Comparison of ENCODE assay signal across 9 mouse cellular contexts in the genomic region with DNA sequence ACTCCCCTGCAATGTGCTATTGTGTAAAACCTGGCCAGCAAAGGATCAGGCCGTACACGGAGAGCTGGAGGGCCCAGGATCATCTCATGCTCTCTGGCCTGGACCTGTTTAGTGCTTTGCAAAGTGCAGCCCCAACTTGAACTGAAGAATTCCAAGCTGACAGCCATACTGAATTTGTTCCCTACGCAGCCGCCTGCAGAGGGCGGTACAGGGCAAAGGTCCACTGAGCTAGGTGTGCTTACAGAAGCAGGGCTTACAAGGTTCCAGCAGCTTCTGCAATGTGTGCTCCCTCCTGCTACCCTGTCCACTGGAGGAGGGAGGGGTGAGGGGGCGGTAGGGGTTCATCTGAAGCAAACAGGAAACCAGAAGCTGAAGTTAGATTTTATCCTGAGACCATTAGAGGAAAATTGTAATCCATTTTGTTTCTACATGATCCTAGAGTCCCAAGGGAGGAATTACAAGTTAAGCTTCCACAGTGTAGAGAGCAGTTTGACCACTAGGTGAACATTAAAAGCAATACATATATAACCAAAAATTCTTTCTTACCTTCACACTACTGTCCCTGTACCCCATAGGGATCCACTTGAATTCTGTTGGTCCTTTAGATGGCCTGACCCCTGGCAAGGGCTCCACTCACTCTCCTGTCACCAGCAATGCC. TPM values are rescaled to one million over a fixed set of nuclear protein-coding genes. Genes with fewer than 3 reads are reported as not detected.
A peak's percentile ranks its signal among the peaks of the same experiment; 100 is the strongest.
DNase-seq lines count a peak whose midpoint lies in the region; ATAC-seq and TF ChIP-seq lines count a peak whose summit lies in the region.
"Not testable (repeated sequence)": the region's sequence is repeated elsewhere in the genome, so short reads cannot be mapped to it uniquely, and the experiment has no call there.
"Had no signal": no experiment of that assay in that cellular context is flagged by ENCODE, and none has a peak within 500 bp of the region (broad histone marks: within the 10 kb centered on the region; RNA-seq: fewer than 3 reads in every experiment).

No protein-coding gene starts in this region.

- not testable (repeated sequence) for H3K9ac ChIP-seq in intestine, postnatal 0 days (ENCODE audit: low read depth, low read length)

- DNase-seq in adrenal gland, adult 18-20 months (ENCODE audit: low spot score in 2 of 2), result peak; percentile 59 to 68
- peak; percentile 58 to 61 for DNase-seq in gastrocnemius, postnatal 36 days
- peak; percentile 37 to 51 for DNase-seq in left cerebral cortex, postnatal 14 days (ENCODE audit: low spot score in 2 of 2)
- DNase-seq in midbrain, embryonic 10.5 days (ENCODE audit: low spot score), result peak; percentile 40
- peak in 1 of 2 experiments; percentile 11 for DNase-seq in spleen, adult 2 months (ENCODE audit: low read depth in 1 of 2, low spot score in 2 of 2)

- not testable (repeated sequence) for H3K27ac ChIP-seq in cortical plate, adult 2 months (ENCODE audit: insufficient read depth, low read length); intestine, postnatal 0 days (ENCODE audit: low read depth, low read length); midbrain, embryonic 10.5 days (replicated peaks); spleen, adult 2 months (ENCODE audit: insufficient read depth, low read length)

- H3K27me3 ChIP-seq in intestine, postnatal 0 days (replicated peaks; ENCODE audit: control insufficient read depth, insufficient read depth, low read length); midbrain, embryonic 10.5 days (ENCODE audit: low read depth, poor library complexity, severe bottlenecking); spleen, adult 2 months (ENCODE audit: control insufficient read depth, insufficient read depth, low read length): not testable (repeated sequence)

- H3K4me3 ChIP-seq in cortical plate, adult 2 months (ENCODE audit: insufficient read depth, low read length); intestine, postnatal 0 days (ENCODE audit: low read depth, low read length); midbrain, embryonic 10.5 days; spleen, adult 2 months (ENCODE audit: extremely low read depth, insufficient read depth, insufficient read length): not testable (repeated sequence)

- intact Hi-C loops in gastrocnemius, postnatal 36 days (cut with DNase I), result loop anchor here (2.0 kb wide), 1 partner anchor 107 kb away; no protein-coding TSS in a partner anchor
- intact Hi-C loops in left cerebral cortex, postnatal 14 days (cut with DNase I), result not testable (repeated sequence)

- TF ChIP-seq POLR2A in cortical plate, adult 2 months (IDR thresholded peaks at IDR 0.05; ENCODE audit: extremely low read depth, insufficient read depth, low read length); spleen, adult 2 months (IDR thresholded peaks at IDR 0.05; ENCODE audit: low read depth, low read length): not testable (repeated sequence)

- ATAC-seq in intestine, postnatal 0 days, result peak; percentile 68

- not testable (repeated sequence) for H3K36me3 ChIP-seq in intestine, postnatal 0 days (ENCODE audit: control insufficient read depth, insufficient read depth); midbrain, embryonic 10.5 days; spleen, adult 2 months (ENCODE audit: control insufficient read depth, insufficient read depth, low read length)

- peak; percentile 46 for TF ChIP-seq CTCF in cortical plate, adult 2 months (IDR thresholded peaks at IDR 0.05; ENCODE audit: extremely low read depth, insufficient read depth, low read length)
- TF ChIP-seq CTCF in intestine, postnatal 0 days (IDR thresholded peaks at IDR 0.05; ENCODE audit: low read depth), result peak; percentile 79
- TF ChIP-seq CTCF in spleen, adult 2 months (IDR thresholded peaks at IDR 0.05; ENCODE audit: extremely low read depth, insufficient read depth, insufficient read length, insufficient replicate concordance), result peak; percentile 5; the same call in 1 of the 2 replicates

- WGBS in intestine, postnatal 0 days, result 13% methylated on average over 6 of the region's 6 CpGs
- WGBS in midbrain, embryonic 10.5 days, result 18% methylated on average over 6 of the region's 6 CpGs
- 17% methylated on average over 6 of the region's 6 CpGs for WGBS in spleen, adult 2 months

- H3K4me1 ChIP-seq in cortical plate, adult 2 months (ENCODE audit: control insufficient read depth, insufficient read depth, low read length); intestine, postnatal 0 days (replicated peaks; ENCODE audit: control insufficient read depth, insufficient read depth, low read length); midbrain, embryonic 10.5 days; spleen, adult 2 months (ENCODE audit: control insufficient read depth, insufficient read depth, insufficient read length): not testable (repeated sequence)

- not testable (repeated sequence) for H3K9me3 ChIP-seq in intestine, postnatal 0 days (ENCODE audit: control insufficient read depth); midbrain, embryonic 10.5 days (replicated peaks)

- not testable (repeated sequence) for H3K4me2 ChIP-seq in intestine, postnatal 0 days (replicated peaks; ENCODE audit: low read depth)

RNA-seq across cellular contexts. Expression of a gene that starts 9.8 kb away (rescaled TPM):
- not detected for total RNA-seq in adrenal gland, adult 18-20 months (2021)
- polyA plus RNA-seq in cortical plate, adult 2 months (2012; rRNA removed), result not detected in 2 replicates
- total RNA-seq in gastrocnemius, postnatal 36 days (2021), result not detected
- polyA plus RNA-seq in intestine, postnatal 0 days (2015; fragmentation: Nextera tagmentation; extraction: Ambion mirVana), result 18.8 and 23.9 TPM in 2 replicates
- not detected for total RNA-seq in left cerebral cortex, postnatal 14 days (2021)
- polyA plus RNA-seq in midbrain, embryonic 10.5 days (2016; fragmentation: Nextera tagmentation; extraction: Ambion mirVana), result not detected in 2 replicates
- 27.9 and 29.8 TPM in 2 replicates for polyA plus RNA-seq in spleen, adult 2 months (2012; rRNA removed)
- total RNA-seq: left cerebral cortex, postnatal 10 days had no signal
- polyA plus RNA-seq: myocyte had no signal

RNA-seq across cellular contexts. Expression of a gene that starts 15.2 kb away (rescaled TPM):
- under 1 TPM; 0.16 to 0.17 TPM for total RNA-seq in adrenal gland, adult 18-20 months (2021)
- not detected in 2 replicates for polyA plus RNA-seq in cortical plate, adult 2 months (2012; rRNA removed)
- total RNA-seq in gastrocnemius, postnatal 36 days (2021), result not detected
- polyA plus RNA-seq in intestine, postnatal 0 days (2015; fragmentation: Nextera tagmentation; extraction: Ambion mirVana), result not detected in 2 replicates
- not detected for total RNA-seq in left cerebral cortex, postnatal 14 days (2021)
- polyA plus RNA-seq in midbrain, embryonic 10.5 days (2016; fragmentation: Nextera tagmentation; extraction: Ambion mirVana), result not detected in 2 replicates
- polyA plus RNA-seq in spleen, adult 2 months (2012; rRNA removed), result 0.09 and 0.48 TPM in 2 replicates
- total RNA-seq: left cerebral cortex, postnatal 10 days had no signal

RNA-seq across cellular contexts. Expression of a gene that starts 38.4 kb away (rescaled TPM):
- total RNA-seq in adrenal gland, adult 18-20 months (2021), result not detected
- polyA plus RNA-seq in cortical plate, adult 2 months (2012; rRNA removed), result not detected in 2 replicates
- not detected for total RNA-seq in gastrocnemius, postnatal 36 days (2021)
- not detected in 2 replicates for polyA plus RNA-seq in intestine, postnatal 0 days (2015; fragmentation: Nextera tagmentation; extraction: Ambion mirVana)
- total RNA-seq in left cerebral cortex, postnatal 14 days (2021), result not detected
- polyA plus RNA-seq in midbrain, embryonic 10.5 days (2016; fragmentation: Nextera tagmentation; extraction: Ambion mirVana), result not detected in 2 replicates
- polyA plus RNA-seq in spleen, adult 2 months (2012; rRNA removed), result not detected in 2 replicates
- total RNA-seq: left cerebral cortex, postnatal 10 days had no signal
- polyA plus RNA-seq: myocyte had no signal

RNA-seq across cellular contexts. Expression of a gene that starts 46.5 kb away (rescaled TPM):
- not detected for total RNA-seq in adrenal gland, adult 18-20 months (2021)
- not detected in 2 replicates for polyA plus RNA-seq in cortical plate, adult 2 months (2012; rRNA removed)
- not detected for total RNA-seq in gastrocnemius, postnatal 36 days (2021)
- 0.60 and 0.85 TPM in 2 replicates for polyA plus RNA-seq in intestine, postnatal 0 days (2015; fragmentation: Nextera tagmentation; extraction: Ambion mirVana)
- not detected for total RNA-seq in left cerebral cortex, postnatal 14 days (2021)
- polyA plus RNA-seq in midbrain, embryonic 10.5 days (2016; fragmentation: Nextera tagmentation; extraction: Ambion mirVana), result not detected in 2 replicates
- 0.04 and 0.13 TPM in 2 replicates for polyA plus RNA-seq in spleen, adult 2 months (2012; rRNA removed)
- total RNA-seq: left cerebral cortex, postnatal 10 days had no signal
- polyA plus RNA-seq: myocyte had no signal

Comparison
In these comparisons a context has a peak if more than half of its experiments do, and no peak if none do; other contexts are left out.
1. CTCF ChIP-seq: peak in every context shown above with its lines; median percentile 79 in intestine, postnatal 0 days; 46 in cortical plate, adult 2 months; 5 in spleen, adult 2 months.
2. RNA of a gene that starts 9.8 kb away (polyA plus RNA-seq): 27.9 to 29.8 TPM in spleen, adult 2 months and 18.8 to 23.9 TPM in intestine, postnatal 0 days; not detected in cortical plate, adult 2 months and not detected in midbrain, embryonic 10.5 days; every median in the first group is over 10 times any median in the second.